Mouse (Mus musculus) layer of hippocampus, adult 9-10 months (tissue): ENCODE results near the gene Gm5936.
"Not testable (repeated sequence)": the region's sequence is repeated elsewhere in the genome, so short reads cannot be mapped to it uniquely, and the experiment has no call there.

Experiments used
- DNase-seq: peaks from one replicate; pipeline ENCODE4 v3.0.0; 2022; ENCODE audit warnings: low spot score

Gm5936 gene

DNA sequence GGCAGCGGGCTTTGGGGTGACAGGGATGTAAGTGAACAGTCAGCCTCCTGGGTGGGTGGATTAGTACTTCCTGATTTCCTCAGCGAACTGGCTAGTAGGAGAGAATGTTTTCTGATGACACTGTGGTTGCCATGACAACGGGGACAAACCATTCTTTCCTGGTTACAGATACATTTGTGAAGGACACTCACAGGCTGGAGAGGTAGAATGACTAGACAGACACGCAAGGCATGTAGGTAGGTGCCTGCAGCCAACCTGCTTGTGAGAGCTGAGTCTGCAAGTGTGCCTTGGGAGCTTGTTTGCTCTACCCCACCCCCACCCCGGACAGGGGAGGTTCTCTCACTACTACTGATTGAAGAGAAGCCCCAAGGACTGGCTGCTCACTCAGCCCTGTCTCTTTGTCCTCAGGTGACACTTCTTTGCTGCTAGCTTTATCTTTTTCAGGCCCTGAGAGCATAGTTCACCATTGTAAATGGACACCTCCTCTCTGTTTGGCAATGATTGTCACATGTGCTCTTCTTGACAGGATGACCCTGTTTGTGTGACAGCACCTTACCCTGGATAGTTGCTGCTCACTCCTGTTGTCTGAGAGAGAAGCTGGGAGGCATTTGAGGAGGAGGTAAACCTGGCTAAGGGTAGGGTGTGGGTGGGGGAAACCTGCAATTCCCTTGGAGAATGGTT is at the start of gene Gm5936:
Gm5936 (plus strand) TSS at position 355 of the 681 bp plus-strand sequence.
- DNase-seq: not testable (repeated sequence)

- not testable (repeated sequence) for DNase-seq
These were observed 19.1 kb downstream of the Gm5936 start for GRCm38 (mm10) chrX:74856104-74856503.

- DNase-seq: peak; percentile 4
These were observed 43.1 kb downstream of the Gm5936 start for GRCm38 (mm10) chrX:74880123-74880522.
